Mouse (Mus musculus) ovary, adult 2 months (tissue): ENCODE results near the gene Gm10135. TPM values are rescaled to one million over a fixed set of nuclear protein-coding genes. Genes with fewer than 3 reads are reported as not detected.

ENCODE experiments used
- polyA plus RNA-seq: library from polyadenylated mRNA; depleted of rRNA; stranded (reverse); fragments of >200 nt; gene quantifications from 2 replicates; pipeline ENCODE4 v1.2.3, GENCODE M21; 2012; rRNA removed

Gm10135 gene
- not detected in 2 replicates for polyA plus RNA-seq

GRCm38 (mm10) chr5:72974602-72975001 lies at the start of gene Gm10135:
Gene Gm10135, minus strand, starts transcription at chr5:72974702.

GRCm38 (mm10) chr5:73006784-73007581 lies 32.5 kb upstream of the Gm10135 start, which contains the start of gene Slc10a4:
Gene Slc10a4, plus strand, starts transcription at chr5:73006883.

Other genes starting within 250 kb of the Gm10135 start
- gene Txk, start 221.9 kb downstream of the Gm10135 start, polyA plus RNA-seq, result 0.24 and 0.55 TPM in 2 replicates
- gene Tec, start 106.2 kb downstream of the Gm10135 start, polyA plus RNA-seq, result 2.5 and 3.3 TPM in 2 replicates
- gene Slain2, start 60.4 kb downstream of the Gm10135 start, polyA plus RNA-seq, result 16.8 and 22.1 TPM in 2 replicates
- gene Slc10a4, start 32.2 kb upstream of the Gm10135 start, polyA plus RNA-seq, result 0.14 and 0.25 TPM in 2 replicates